Mouse (Mus musculus) gastrocnemius, postnatal 14 days (tissue): Measurements from ENCODE around the gene Otog. TPM values are rescaled to one million over a fixed set of nuclear protein-coding genes. Genes with fewer than 3 reads are reported as not detected.

Experiments
- DNase-seq: peaks from one replicate; pipeline ENCODE4 v3.0.0; 2021; ENCODE audit warnings: mixed read lengths
- intact Hi-C: fragments of 180-260 bp; cut with DNase I; formaldehyde crosslinking; loops from one replicate; pipeline ENCODE4 v1.15.1; 2025; ENCODE audit warnings: low total_unique reads
- total RNA-seq, 2 experiments: library from RNA; stranded (reverse); gene quantifications; 2 replicates each; pipeline ENCODE4 v1.2.3; 2021

Otog gene
- total RNA-seq, 2 experiments from 2014 or later = 0.31 to 0.33 TPM

- intact Hi-C loops = no loop called here
- DNase-seq = peak; percentile 46
These were observed 106.9 kb downstream of the Otog start for GRCm38 (mm10) chr7:46347692-46348091.

DNA sequence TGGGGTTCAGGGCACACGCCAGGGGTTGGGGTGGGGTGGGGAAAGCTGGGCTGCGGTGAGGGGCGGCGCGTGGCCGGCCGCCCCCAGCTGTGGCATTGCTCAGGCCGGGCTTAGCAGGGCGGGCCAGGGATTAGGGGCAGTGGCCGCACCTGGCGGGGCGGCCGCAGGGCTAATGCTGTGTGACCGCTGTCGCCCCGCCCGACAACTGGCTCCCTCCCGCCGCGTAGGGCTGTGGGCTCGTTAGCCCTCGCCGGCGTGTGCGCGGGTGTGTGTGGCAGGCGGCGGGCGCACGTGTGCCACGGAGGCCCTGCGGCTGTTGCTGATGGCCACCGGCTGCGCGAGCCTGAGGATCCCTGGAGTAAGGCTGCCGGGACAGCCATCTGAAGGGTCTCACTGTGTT lies 108.0 kb downstream of the Otog start:
- peak; percentile 42 for DNase-seq
- intact Hi-C loops = no loop called here

GRCm38 (mm10) chr7:46350119-46350702 lies 109.4 kb downstream of the Otog start:
- peak; percentile 82 for DNase-seq
- intact Hi-C loops = no loop called here

- DNase-seq = no peak
These were observed 112.0 kb downstream of the Otog start for GRCm38 (mm10) chr7:46352748-46353147.

DNA sequence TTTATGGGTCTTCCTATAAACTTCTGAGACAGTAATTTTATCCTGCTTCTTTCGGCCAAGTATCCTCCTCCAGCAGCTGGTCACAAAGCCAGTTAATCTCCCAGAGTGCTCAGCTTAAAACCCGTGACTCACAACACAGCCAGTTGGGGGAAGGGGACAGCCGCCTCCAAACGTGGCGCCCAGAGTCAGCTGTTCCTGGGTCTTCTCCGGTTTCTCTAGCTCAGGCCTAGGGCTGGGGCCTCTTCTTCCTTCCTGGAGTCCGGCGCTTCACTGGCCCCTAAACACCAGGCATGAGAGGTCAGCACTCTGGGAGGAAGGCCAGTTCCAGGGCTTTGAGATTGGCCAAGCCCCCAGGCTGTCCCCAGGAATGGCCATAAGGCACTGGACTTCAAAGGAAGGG lies 112.4 kb downstream of the Otog start:
- peak; percentile 72 for DNase-seq
- intact Hi-C loops = no loop called here

More at GRCm38 (mm10) chr7:46352748-46353147, 112.0 kb downstream of the Otog start:
- intact Hi-C loops = no loop called here

DNA sequence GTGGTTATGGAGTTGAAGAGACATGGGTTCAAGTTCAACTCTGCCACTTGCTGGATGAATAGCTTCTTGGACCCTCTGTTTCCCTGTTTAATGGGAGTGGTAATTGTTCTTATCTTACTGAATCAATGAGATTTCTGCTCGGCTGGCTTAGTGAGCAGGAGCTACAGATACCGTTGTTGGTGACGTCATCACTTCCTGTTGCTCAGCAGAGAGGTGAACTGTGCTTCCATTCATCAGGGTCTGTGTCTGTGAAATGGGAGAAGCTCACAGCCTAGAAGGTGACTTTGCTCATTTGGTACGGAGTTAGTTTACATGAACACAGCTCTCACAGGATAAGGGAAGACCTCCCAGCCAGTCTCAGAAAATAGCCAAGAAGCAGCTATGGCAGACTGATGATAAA lies 113.1 kb downstream of the Otog start:
- DNase-seq = no peak
- intact Hi-C loops = no loop called here

Other genes with a start within 250 kb of the Otog start
- gene Abcc6, start 210.7 kb upstream of the Otog start, total RNA-seq = under 1 TPM; 0.07 to 0.21 TPM
- gene Nomo1, start 207.3 kb upstream of the Otog start, total RNA-seq = 10 to 100 TPM; 40.3 to 42.2 TPM
- gene Kcnj11, start 140.2 kb upstream of the Otog start, total RNA-seq = 10 to 100 TPM; 70.7 to 71.9 TPM
- gene Abcc8, start 61.0 kb upstream of the Otog start, total RNA-seq = 1 to 10 TPM; 3.5 to 4.6 TPM
- gene Ush1c, start 2.5 kb upstream of the Otog start, total RNA-seq = 1 to 10 TPM; 2.2 to 3.0 TPM
- gene Myod1, start 135.5 kb downstream of the Otog start, total RNA-seq = 10 to 100 TPM; 24.3 to 30.6 TPM
- 10 to 100 TPM; 34.8 to 35.1 TPM for gene Kcnc1, start 155.5 kb downstream of the Otog start, total RNA-seq